Mouse (Mus musculus): Measurements from ENCODE around the gene 2310007B03Rik. TPM values are rescaled to one million over a fixed set of nuclear protein-coding genes. Genes with fewer than 3 reads are reported as not detected.

Gene 2310007B03Rik
- polyA plus RNA-seq, 1 experiment from 2014 or later = 0.57 TPM

DNA sequence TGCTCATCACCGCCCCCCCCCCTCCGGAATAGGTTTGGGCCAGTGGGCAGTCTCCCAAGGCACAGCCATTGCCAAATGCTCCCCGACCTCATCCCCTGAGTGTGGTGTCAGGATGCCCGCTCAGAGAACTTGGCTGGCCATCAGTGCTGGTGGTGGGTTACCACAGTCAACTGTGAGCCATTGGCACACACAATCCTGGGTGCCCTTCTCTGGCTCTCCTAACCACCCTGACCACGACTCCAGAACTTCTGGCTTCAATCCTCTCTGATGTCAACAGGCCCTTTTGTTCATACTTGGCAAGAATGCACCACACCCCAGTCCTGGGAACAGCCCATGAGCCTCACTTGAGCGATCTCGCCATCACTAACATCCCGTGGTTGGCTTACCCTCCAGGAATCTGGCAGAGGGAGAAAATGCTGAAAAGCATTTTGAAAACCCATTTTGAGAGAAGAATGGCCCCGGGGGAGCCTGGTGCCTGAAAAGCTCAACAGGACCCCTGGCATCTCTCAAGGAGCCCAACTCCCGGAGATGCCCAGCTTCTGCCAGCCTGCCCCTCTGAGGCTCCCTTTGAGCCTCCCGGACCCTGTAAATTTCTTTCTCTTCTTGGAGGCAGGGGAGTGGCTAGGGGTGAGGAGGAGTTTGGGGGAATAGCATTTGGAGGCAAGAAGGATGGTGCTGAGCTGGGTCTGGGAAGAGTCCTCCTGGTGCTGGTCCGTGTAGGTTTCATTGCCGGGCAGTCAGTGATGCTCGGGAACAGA lies 23.5 kb upstream of the 2310007B03Rik start:
- H3K9me3 ChIP-seq (ENCODE audit: control insufficient read depth, low read length) = no peaks in the 10 kb centered on the region
- ATAC-seq (ENCODE audit: insufficient read depth, low FRiP score, low TSS enrichment) (no peak), DNase-seq (ENCODE audit: low spot score) (no peak)
- H3K4me1 ChIP-seq (ENCODE audit: control insufficient read depth, insufficient read depth, low read length) = no peaks in the 10 kb centered on the region
- no peak overlapping the region for H3K4me3 ChIP-seq (ENCODE audit: low read depth, low read length)
- H3K36me3 ChIP-seq (ENCODE audit: control insufficient read depth, insufficient read depth, low read length) = no peaks in the 10 kb centered on the region
- H3K27ac ChIP-seq (ENCODE audit: low read depth, low read length) = no peak overlapping the region
- no peak overlapping the region for H3K4me2 ChIP-seq (ENCODE audit: low read depth)
- WGBS = 85% methylated on average over 14 of the region's 14 CpGs
- H3K27me3 ChIP-seq (ENCODE audit: control insufficient read depth, insufficient read depth, low read length) = no peaks in the 10 kb centered on the region
- no peak overlapping the region for H3K9ac ChIP-seq (ENCODE audit: low read length)

DNA sequence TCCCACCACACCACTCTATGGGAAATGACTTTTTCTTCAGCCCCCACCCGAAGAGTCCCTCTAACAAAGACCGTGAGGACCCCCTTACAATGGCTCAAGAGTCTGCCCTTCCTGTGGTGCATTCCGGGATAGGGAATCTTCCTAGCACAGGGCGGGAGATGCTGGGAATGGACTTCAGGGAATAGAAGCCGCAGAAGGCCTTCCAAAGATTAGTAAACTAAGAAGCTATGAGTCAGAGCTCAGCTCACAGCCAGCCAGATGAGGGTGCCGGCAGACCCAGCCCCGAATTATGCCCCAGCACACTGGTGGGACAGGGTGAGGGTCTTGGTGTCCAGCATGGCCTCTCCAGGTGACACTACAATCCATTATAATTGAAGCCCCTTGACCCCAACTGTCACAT lies 21.5 kb upstream of the 2310007B03Rik start:
- no peak overlapping the region for H3K9ac ChIP-seq (ENCODE audit: low read length)
- WGBS = 90% methylated on average over 7 of the region's 7 CpGs

GRCm38 (mm10) chr1:93176525-93177332 lies 16.0 kb upstream of the 2310007B03Rik start:
- Histone ChIP-seq H3K4me2 (ENCODE audit: low read depth) (peak overlapping the region; percentile 77), H3K4me1 (ENCODE audit: control insufficient read depth, insufficient read depth, low read length) (peaks cover 11% of the 10 kb centered on the region), H3K9ac (ENCODE audit: low read length) (peak overlapping the region; percentile 57), H3K4me3 (ENCODE audit: low read depth, low read length) (peak overlapping the region; percentile 29), H3K27me3 (ENCODE audit: control insufficient read depth, insufficient read depth, low read length) (no peaks in the 10 kb centered on the region), H3K27ac (ENCODE audit: low read depth, low read length) (0 out of 2 replicates have a peak overlapping the region, but pooled peaks have one; percentile 35), H3K36me3 (ENCODE audit: control insufficient read depth, insufficient read depth, low read length) (no peaks in the 10 kb centered on the region), H3K9me3 (ENCODE audit: control insufficient read depth, low read length) (no peaks in the 10 kb centered on the region)
- DNase-seq (ENCODE audit: low spot score) = peak; percentile 85
- peak; percentile 76 for ATAC-seq (ENCODE audit: insufficient read depth, low FRiP score, low TSS enrichment)
- 2% methylated on average over 39 of the region's 44 CpGs for WGBS

More for the DNA sequence above, 21.5 kb upstream of the 2310007B03Rik start:
- Histone ChIP-seq H3K4me2 (ENCODE audit: low read depth) (no peak overlapping the region), H3K9me3 (ENCODE audit: control insufficient read depth, low read length) (no peaks in the 10 kb centered on the region), H3K4me1 (ENCODE audit: control insufficient read depth, insufficient read depth, low read length) (peaks cover 2% of the 10 kb centered on the region; the same call in 1 of the 2 replicates), H3K27me3 (ENCODE audit: control insufficient read depth, insufficient read depth, low read length) (no peaks in the 10 kb centered on the region), H3K4me3 (ENCODE audit: low read depth, low read length) (no peak overlapping the region), H3K27ac (ENCODE audit: low read depth, low read length) (no peak overlapping the region), H3K36me3 (ENCODE audit: control insufficient read depth, insufficient read depth, low read length) (no peaks in the 10 kb centered on the region)
- no peak for ATAC-seq (ENCODE audit: insufficient read depth, low FRiP score, low TSS enrichment)
- no peak for DNase-seq (ENCODE audit: low spot score)

DNA sequence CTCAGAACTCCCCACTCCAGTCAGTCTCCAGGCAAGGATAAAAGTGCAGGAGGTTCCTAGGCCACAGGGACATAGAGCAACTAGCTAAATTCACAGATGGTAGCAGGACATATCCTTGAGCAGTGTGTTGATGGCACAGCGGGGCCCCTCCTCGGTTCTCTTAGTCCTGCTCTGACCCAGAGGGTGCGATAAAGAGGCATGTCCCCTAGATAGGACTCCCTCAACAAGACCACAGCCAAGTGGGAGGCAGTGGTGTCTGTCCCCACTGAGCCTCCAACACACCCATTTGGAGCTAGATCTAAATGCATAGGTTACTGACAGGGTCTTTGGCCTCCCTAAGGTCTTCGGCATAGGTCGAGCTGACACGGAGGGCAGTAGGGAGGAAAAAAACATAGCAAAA lies 15.1 kb upstream of the 2310007B03Rik start:
- Histone ChIP-seq H3K9me3 (ENCODE audit: control insufficient read depth, low read length) (no peaks in the 10 kb centered on the region), H3K9ac (ENCODE audit: low read length) (peak overlapping the region; percentile 57; the same call in 1 of the 2 replicates), H3K4me1 (ENCODE audit: control insufficient read depth, insufficient read depth, low read length) (peaks cover 11% of the 10 kb centered on the region), H3K4me3 (ENCODE audit: low read depth, low read length) (no peak overlapping the region; the same call in 1 of the 2 replicates), H3K36me3 (ENCODE audit: control insufficient read depth, insufficient read depth, low read length) (no peaks in the 10 kb centered on the region), H3K4me2 (ENCODE audit: low read depth) (peak overlapping the region; percentile 77), H3K27me3 (ENCODE audit: control insufficient read depth, insufficient read depth, low read length) (no peaks in the 10 kb centered on the region), H3K27ac (ENCODE audit: low read depth, low read length) (no peak overlapping the region)
- ATAC-seq (ENCODE audit: insufficient read depth, low FRiP score, low TSS enrichment) = no peak; the same call in 1 of the 2 replicates
- 17% methylated on average over 6 of the region's 6 CpGs for WGBS
- DNase-seq (ENCODE audit: low spot score) = no peak

DNA sequence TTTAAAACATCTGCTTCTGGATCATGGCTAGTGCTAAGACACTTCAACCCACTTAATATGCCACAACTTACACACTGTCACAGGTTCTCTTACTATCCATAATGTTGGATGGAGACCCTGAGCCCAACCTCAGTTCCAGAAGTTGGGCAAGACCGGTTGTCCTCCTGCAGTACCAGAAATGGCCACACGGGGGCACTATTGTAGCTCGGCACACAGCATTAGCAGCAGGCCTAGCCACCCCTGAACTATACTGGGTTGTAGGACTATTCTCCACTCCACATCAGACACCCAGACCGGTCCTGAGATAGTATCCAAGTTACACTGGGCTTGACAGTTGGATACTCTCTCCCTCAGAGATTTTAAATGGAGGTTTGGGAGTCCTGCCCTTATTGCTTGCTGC lies 13.7 kb upstream of the 2310007B03Rik start:
- WGBS = 2% methylated on average over 4 of the region's 4 CpGs
- H3K27ac ChIP-seq (ENCODE audit: low read depth, low read length) = no peak overlapping the region
- H3K27me3 ChIP-seq (ENCODE audit: control insufficient read depth, insufficient read depth, low read length) = no peaks in the 10 kb centered on the region
- peak; percentile 91 for DNase-seq (ENCODE audit: low spot score)
- H3K36me3 ChIP-seq (ENCODE audit: control insufficient read depth, insufficient read depth, low read length) = no peaks in the 10 kb centered on the region
- ATAC-seq (ENCODE audit: insufficient read depth, low FRiP score, low TSS enrichment) = peak; percentile 56; the same call in 1 of the 2 replicates
- H3K4me2 ChIP-seq (ENCODE audit: low read depth) = no peak overlapping the region
- H3K4me1 ChIP-seq (ENCODE audit: control insufficient read depth, insufficient read depth, low read length) = peaks cover 11% of the 10 kb centered on the region
- H3K9ac ChIP-seq (ENCODE audit: low read length) = no peak overlapping the region
- H3K4me3 ChIP-seq (ENCODE audit: low read depth, low read length) = no peak overlapping the region
- H3K9me3 ChIP-seq (ENCODE audit: control insufficient read depth, low read length) = no peaks in the 10 kb centered on the region

DNA sequence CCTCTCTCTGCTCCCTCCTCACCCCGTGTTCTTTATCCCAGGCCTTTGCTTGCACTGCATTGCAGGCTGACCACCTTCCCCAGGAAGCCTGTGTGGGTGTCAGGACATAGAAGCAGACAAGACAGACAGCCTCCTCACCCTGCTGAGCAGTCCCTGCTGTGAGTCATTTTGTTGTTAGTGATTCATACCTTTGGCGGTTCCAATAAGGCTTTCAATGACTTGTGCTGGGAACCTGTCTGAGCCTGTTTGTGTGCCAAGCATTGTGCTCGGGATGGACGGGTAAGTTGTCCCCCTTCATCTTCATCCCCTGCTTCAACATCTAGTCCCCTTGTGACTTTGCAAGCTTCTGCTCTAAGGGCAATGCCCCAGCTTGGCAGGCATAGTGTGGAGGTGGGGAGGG lies 12.9 kb upstream of the 2310007B03Rik start:
- H3K4me2 ChIP-seq (ENCODE audit: low read depth) = no peak overlapping the region
- H3K27me3 ChIP-seq (ENCODE audit: control insufficient read depth, insufficient read depth, low read length) = no peaks in the 10 kb centered on the region
- DNase-seq (ENCODE audit: low spot score) (no peak), ATAC-seq (ENCODE audit: insufficient read depth, low FRiP score, low TSS enrichment) (no peak)
- no peak overlapping the region for H3K4me3 ChIP-seq (ENCODE audit: low read depth, low read length)
- H3K36me3 ChIP-seq (ENCODE audit: control insufficient read depth, insufficient read depth, low read length) = no peaks in the 10 kb centered on the region
- no peak overlapping the region for H3K9ac ChIP-seq (ENCODE audit: low read length)
- no peak overlapping the region for H3K27ac ChIP-seq (ENCODE audit: low read depth, low read length)
- peaks cover 11% of the 10 kb centered on the region for H3K4me1 ChIP-seq (ENCODE audit: control insufficient read depth, insufficient read depth, low read length)
- WGBS = 65% methylated on average over 4 of the region's 4 CpGs
- no peaks in the 10 kb centered on the region for H3K9me3 ChIP-seq (ENCODE audit: control insufficient read depth, low read length)

DNA sequence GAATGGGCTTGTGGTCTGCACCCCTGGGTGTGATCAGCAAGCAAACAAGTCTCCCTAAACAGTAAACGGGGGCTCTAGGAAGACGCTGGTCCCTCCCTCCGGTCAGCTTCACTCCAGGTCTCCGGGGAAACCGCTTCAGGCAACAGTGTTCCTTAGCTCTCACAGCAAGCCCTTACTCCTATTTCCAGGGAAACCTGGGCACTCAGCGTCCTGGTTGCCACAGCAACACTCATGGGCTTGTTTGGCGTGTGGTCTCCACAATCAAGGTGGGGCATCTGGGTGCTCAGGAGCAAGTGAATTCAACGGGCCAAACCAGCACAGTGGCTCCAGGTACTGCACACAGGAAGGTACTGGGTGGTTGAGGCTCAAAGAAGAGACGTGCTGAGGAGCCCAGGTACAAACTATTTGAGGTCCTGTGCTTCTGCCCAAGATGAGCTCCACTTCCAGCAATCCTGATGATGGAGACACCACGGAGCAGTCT lies 7.6 kb upstream of the 2310007B03Rik start, which contains the start of gene Crocc2:
TSS of gene Crocc2 (plus strand) at position 431 of the 481 bp plus-strand sequence.
- H3K27me3 ChIP-seq (ENCODE audit: control insufficient read depth, insufficient read depth, low read length) = no peaks in the 10 kb centered on the region
- no peak within 1 kb of the TSS for H3K4me3 ChIP-seq (ENCODE audit: low read depth, low read length)
- no peaks in the 10 kb centered on the region for H3K36me3 ChIP-seq (ENCODE audit: control insufficient read depth, insufficient read depth, low read length)
- WGBS = 58% methylated on average over 10 of the region's 10 CpGs
- DNase-seq (ENCODE audit: low spot score) (no peak), ATAC-seq (ENCODE audit: insufficient read depth, low FRiP score, low TSS enrichment) (no peak)
- H3K4me1 ChIP-seq (ENCODE audit: control insufficient read depth, insufficient read depth, low read length) = no peaks in the 10 kb centered on the region
- H3K9me3 ChIP-seq (ENCODE audit: control insufficient read depth, low read length) = no peaks in the 10 kb centered on the region
- H3K4me2 ChIP-seq (ENCODE audit: low read depth) = no peak within 1 kb of the TSS
- no peak within 1 kb of the TSS for H3K27ac ChIP-seq (ENCODE audit: low read depth, low read length)
- H3K9ac ChIP-seq (ENCODE audit: low read length) = no peak within 1 kb of the TSS

DNA sequence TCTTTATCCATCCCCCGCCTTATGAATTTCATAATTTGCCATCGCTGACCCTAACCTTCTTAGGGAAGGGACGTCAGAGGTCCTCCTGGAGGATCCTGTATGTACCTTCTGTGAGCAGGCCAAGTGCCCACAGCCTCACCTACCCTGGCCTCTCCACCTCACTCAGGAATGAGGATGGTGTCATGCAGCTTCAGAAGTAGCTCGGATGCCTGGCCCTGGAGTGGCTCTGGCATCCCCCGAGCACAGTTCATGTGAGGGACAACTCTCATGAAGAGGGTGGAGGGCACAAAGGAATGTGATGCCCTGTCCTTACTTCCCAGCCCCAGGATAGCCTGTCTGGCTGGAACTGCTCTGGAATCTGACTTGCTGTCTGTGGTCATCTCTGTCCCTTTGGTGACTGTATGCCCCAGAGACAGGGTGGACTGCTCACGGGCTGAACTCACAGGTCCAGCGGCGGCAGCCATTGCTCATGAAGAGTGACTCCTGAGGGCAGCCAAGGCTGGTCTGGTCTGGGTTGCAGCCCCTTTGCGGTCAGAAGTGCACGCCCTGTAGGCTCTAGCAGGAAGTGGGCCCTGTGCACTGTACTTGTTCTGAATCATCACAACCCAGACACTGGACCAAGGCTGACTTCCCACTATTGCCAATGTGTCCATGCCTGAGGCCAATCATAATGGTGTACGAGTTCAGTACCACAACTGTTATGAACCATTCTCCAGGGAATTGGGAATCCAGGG lies 5.8 kb upstream of the 2310007B03Rik start:
- WGBS = 89% methylated on average over 11 of the region's 11 CpGs
- DNase-seq (ENCODE audit: low spot score) (no peak), ATAC-seq (ENCODE audit: insufficient read depth, low FRiP score, low TSS enrichment) (no peak)
- Histone ChIP-seq H3K4me3 (ENCODE audit: low read depth, low read length) (no peak overlapping the region), H3K36me3 (ENCODE audit: control insufficient read depth, insufficient read depth, low read length) (no peaks in the 10 kb centered on the region), H3K4me1 (ENCODE audit: control insufficient read depth, insufficient read depth, low read length) (no peaks in the 10 kb centered on the region), H3K9ac (ENCODE audit: low read length) (no peak overlapping the region), H3K27ac (ENCODE audit: low read depth, low read length) (no peak overlapping the region), H3K27me3 (ENCODE audit: control insufficient read depth, insufficient read depth, low read length) (no peaks in the 10 kb centered on the region), H3K4me2 (ENCODE audit: low read depth) (no peak overlapping the region), H3K9me3 (ENCODE audit: control insufficient read depth, low read length) (no peaks in the 10 kb centered on the region)

Measured in neural tube, embryonic 11.5 days (tissue).